Mouse (Mus musculus): ENCODE results near the gene Lrrn4cl. TPM values are rescaled to one million over a fixed set of nuclear protein-coding genes. Genes with fewer than 3 reads are reported as not detected.

Gene Lrrn4cl
- polyA plus RNA-seq, 1 experiment from 2014 or later = 0.57 TPM

- H3K27me3 ChIP-seq (replicated peaks; ENCODE audit: control insufficient read depth, insufficient read depth, low read length) = no peaks in the 10 kb centered on the region
- H3K27ac ChIP-seq (ENCODE audit: low read length) = no peak overlapping the region
- H3K4me1 ChIP-seq (replicated peaks; ENCODE audit: control insufficient read depth, insufficient read depth, low read length) = peaks cover 12% of the 10 kb centered on the region
- H3K9ac ChIP-seq (replicated peaks; ENCODE audit: low read depth, low read length) = no peak overlapping the region
- peaks cover 45% of the 10 kb centered on the region for H3K36me3 ChIP-seq (ENCODE audit: control insufficient read depth, insufficient read depth)
- no peak overlapping the region for H3K4me3 ChIP-seq (replicated peaks; ENCODE audit: low read length)
- WGBS = 95% methylated on average over 5 of the region's 5 CpGs
- no peak for ATAC-seq
- H3K9me3 ChIP-seq (ENCODE audit: control insufficient read depth, low read length) = no peaks in the 10 kb centered on the region
- no peak overlapping the region for H3K4me2 ChIP-seq (ENCODE audit: low read length)
These were observed 52.8 kb downstream of the Lrrn4cl start for GRCm38 (mm10) chr19:8903412-8903811.

Small RNA genes within 50 kb of the gene (microRNA-seq; reads per million reads assigned to microRNA genes)
- gene Mir5136 = not detected

Other genes starting within 250 kb of the Lrrn4cl start
- gene Slc22a6, start 232.7 kb upstream of the Lrrn4cl start, polyA plus RNA-seq (2015; fragmentation: Nextera tagmentation; extraction: Ambion mirVana) = 9.4 and 14.0 TPM in 2 replicates
- gene Chrm1, start 187.0 kb upstream of the Lrrn4cl start, polyA plus RNA-seq (2015; fragmentation: Nextera tagmentation; extraction: Ambion mirVana) = 6.9 and 8.2 TPM in 2 replicates
- gene Slc3a2, start 127.4 kb upstream of the Lrrn4cl start, polyA plus RNA-seq (2015; fragmentation: Nextera tagmentation; extraction: Ambion mirVana) = 186 TPM in 2 replicates
- gene Wdr74, start 114.9 kb upstream of the Lrrn4cl start, polyA plus RNA-seq (2015; fragmentation: Nextera tagmentation; extraction: Ambion mirVana) = 90.6 and 109 TPM in 2 replicates
- gene 1700092M07Rik, start 110.0 kb upstream of the Lrrn4cl start, polyA plus RNA-seq (2015; fragmentation: Nextera tagmentation; extraction: Ambion mirVana) = 2.5 and 2.8 TPM in 2 replicates
- 129 and 136 TPM in 2 replicates for gene Stx5a, start 109.4 kb upstream of the Lrrn4cl start, polyA plus RNA-seq (2015; fragmentation: Nextera tagmentation; extraction: Ambion mirVana)
- 200 and 218 TPM in 2 replicates for gene Nxf1, start 93.7 kb upstream of the Lrrn4cl start, polyA plus RNA-seq (2015; fragmentation: Nextera tagmentation; extraction: Ambion mirVana)
- gene Tmem223, start 79.8 kb upstream of the Lrrn4cl start, polyA plus RNA-seq (2015; fragmentation: Nextera tagmentation; extraction: Ambion mirVana) = 230 and 247 TPM in 2 replicates
- 27.0 and 29.1 TPM in 2 replicates for gene Tmem179b, start 76.3 kb upstream of the Lrrn4cl start, polyA plus RNA-seq (2015; fragmentation: Nextera tagmentation; extraction: Ambion mirVana)
- 30.8 and 32.2 TPM in 2 replicates for gene Taf6l, start 64.4 kb upstream of the Lrrn4cl start, polyA plus RNA-seq (2015; fragmentation: Nextera tagmentation; extraction: Ambion mirVana)
- gene Polr2g, start 52.2 kb upstream of the Lrrn4cl start, polyA plus RNA-seq (2015; fragmentation: Nextera tagmentation; extraction: Ambion mirVana) = 160 and 164 TPM in 2 replicates
- 8.9 and 9.6 TPM in 2 replicates for gene Zbtb3, start 48.2 kb upstream of the Lrrn4cl start, polyA plus RNA-seq (2015; fragmentation: Nextera tagmentation; extraction: Ambion mirVana)
- gene Ttc9c, start 31.4 kb upstream of the Lrrn4cl start, polyA plus RNA-seq (2015; fragmentation: Nextera tagmentation; extraction: Ambion mirVana) = 71.1 and 72.1 TPM in 2 replicates
- gene Hnrnpul2, start 30.8 kb upstream of the Lrrn4cl start, polyA plus RNA-seq (2015; fragmentation: Nextera tagmentation; extraction: Ambion mirVana) = 5.1 and 5.5 TPM in 2 replicates
- gene AC129217.1, start 21.0 kb upstream of the Lrrn4cl start, polyA plus RNA-seq (2015; fragmentation: Nextera tagmentation; extraction: Ambion mirVana) = not detected in 2 replicates
- 88.3 and 98.7 TPM in 2 replicates for gene Bscl2, start 13.3 kb upstream of the Lrrn4cl start, polyA plus RNA-seq (2015; fragmentation: Nextera tagmentation; extraction: Ambion mirVana)
- gene Gng3, start 11.6 kb upstream of the Lrrn4cl start, polyA plus RNA-seq (2015; fragmentation: Nextera tagmentation; extraction: Ambion mirVana) = 258 and 306 TPM in 2 replicates
- 172 and 173 TPM in 2 replicates for gene Ubxn1, start 20.7 kb downstream of the Lrrn4cl start, polyA plus RNA-seq (2015; fragmentation: Nextera tagmentation; extraction: Ambion mirVana)
- gene Uqcc3, start 30.2 kb downstream of the Lrrn4cl start, polyA plus RNA-seq (2015; fragmentation: Nextera tagmentation; extraction: Ambion mirVana) = 49.7 and 53.5 TPM in 2 replicates
- 50.0 and 51.9 TPM in 2 replicates for gene Lbhd1, start 33.0 kb downstream of the Lrrn4cl start, polyA plus RNA-seq (2015; fragmentation: Nextera tagmentation; extraction: Ambion mirVana)
- gene Gm49403, start 33.2 kb downstream of the Lrrn4cl start, polyA plus RNA-seq (2015; fragmentation: Nextera tagmentation; extraction: Ambion mirVana) = not detected in 2 replicates
- gene 1810009A15Rik, start 38.1 kb downstream of the Lrrn4cl start, polyA plus RNA-seq (2015; fragmentation: Nextera tagmentation; extraction: Ambion mirVana) = 49.9 and 50.6 TPM in 2 replicates
- gene Gm49416, start 38.2 kb downstream of the Lrrn4cl start, polyA plus RNA-seq (2015; fragmentation: Nextera tagmentation; extraction: Ambion mirVana) = 0.34 TPM in 1 of 2 replicates, not detected in the other
- 41.0 and 45.9 TPM in 2 replicates for gene Ints5, start 42.2 kb downstream of the Lrrn4cl start, polyA plus RNA-seq (2015; fragmentation: Nextera tagmentation; extraction: Ambion mirVana)
- gene Ganab, start 47.3 kb downstream of the Lrrn4cl start, polyA plus RNA-seq (2015; fragmentation: Nextera tagmentation; extraction: Ambion mirVana) = 91.7 and 95.1 TPM in 2 replicates
- gene B3gat3, start 69.6 kb downstream of the Lrrn4cl start, polyA plus RNA-seq (2015; fragmentation: Nextera tagmentation; extraction: Ambion mirVana) = 67.3 and 75.9 TPM in 2 replicates
- 1.7 and 1.8 TPM in 2 replicates for gene Rom1, start 78.6 kb downstream of the Lrrn4cl start, polyA plus RNA-seq (2015; fragmentation: Nextera tagmentation; extraction: Ambion mirVana)
- 9.7 and 10.5 TPM in 2 replicates for gene Eml3, start 78.8 kb downstream of the Lrrn4cl start, polyA plus RNA-seq (2015; fragmentation: Nextera tagmentation; extraction: Ambion mirVana)
- gene Mta2, start 91.1 kb downstream of the Lrrn4cl start, polyA plus RNA-seq (2015; fragmentation: Nextera tagmentation; extraction: Ambion mirVana) = 175 and 186 TPM in 2 replicates
- 33.6 and 35.5 TPM in 2 replicates for gene Tut1, start 103.1 kb downstream of the Lrrn4cl start, polyA plus RNA-seq (2015; fragmentation: Nextera tagmentation; extraction: Ambion mirVana)
- gene Eef1g, start 116.3 kb downstream of the Lrrn4cl start, polyA plus RNA-seq (2015; fragmentation: Nextera tagmentation; extraction: Ambion mirVana) = 346 and 348 TPM in 2 replicates
- 2.2 and 3.4 TPM in 2 replicates for gene Ahnak, start 138.5 kb downstream of the Lrrn4cl start, polyA plus RNA-seq (2015; fragmentation: Nextera tagmentation; extraction: Ambion mirVana)
- gene Scgb1a1, start 237.2 kb downstream of the Lrrn4cl start, polyA plus RNA-seq (2015; fragmentation: Nextera tagmentation; extraction: Ambion mirVana) = not detected in 2 replicates

All from forebrain, embryonic 16.5 days (tissue).